Mouse (Mus musculus) hindbrain, postnatal 0 days (tissue): ENCODE measurements around the gene Prss42. TPM values are rescaled to one million over a fixed set of nuclear protein-coding genes. Genes with fewer than 3 reads are reported as not detected.

Experiments used
- ATAC-seq: fragments of 200-750 bp; cut with Nextera tagmentation; 2 replicates; pipeline ENCODE4 v1.8.0; 2017; ENCODE audit warnings: mild to moderate bottlenecking, moderate TSS enrichment, moderate library complexity
- DNase-seq: peaks from one replicate; pipeline ENCODE4 v3.0.0-alpha.2; 2015; ENCODE audit warnings: low spot score
- H3K27ac ChIP-seq: fragments of 300-500 bp; sonication (generic); 2 replicates; pipeline ENCODE4 v1.5.1; 2014; ENCODE audit warnings: mild to moderate bottlenecking
- H3K27me3 ChIP-seq: fragments of 300-500 bp; sonication (generic); 2 replicates; pipeline ENCODE4 v1.6.1; 2014; ENCODE audit warnings: low read length, mixed read lengths; ENCODE audit not compliant: insufficient read depth
- H3K36me3 ChIP-seq: fragments of 300-500 bp; sonication (generic); 2 replicates; pipeline ENCODE4 v1.6.1; 2014; ENCODE audit warnings: low read length, mixed read lengths; ENCODE audit not compliant: insufficient read depth
- H3K4me1 ChIP-seq: fragments of 300-500 bp; sonication (generic); 2 replicates; pipeline ENCODE4 v1.6.1; 2014; ENCODE audit warnings: antibody characterized with exemption, low read length, mixed read lengths; ENCODE audit not compliant: insufficient read depth
- H3K4me2 ChIP-seq: fragments of 300-500 bp; sonication (generic); 2 replicates; pipeline ENCODE4 v1.6.1; 2014; ENCODE audit warnings: low read depth, mild to moderate bottlenecking, low read length, moderate library complexity, mixed read lengths
- H3K4me3 ChIP-seq: fragments of 300-500 bp; sonication (generic); 2 replicates; pipeline ENCODE4 v1.5.1; 2014; ENCODE audit warnings: low read length
- H3K9ac ChIP-seq: fragments of 300-500 bp; sonication (generic); replicated peaks from 2 replicates; pipeline ENCODE4 v1.6.1; 2014; ENCODE audit warnings: mild to moderate bottlenecking, low read length, moderate library complexity, mixed read lengths
- H3K9me3 ChIP-seq: fragments of 300-500 bp; sonication (generic); 2 replicates; pipeline ENCODE4 v1.6.1; 2016; ENCODE audit warnings: low read length, mixed read lengths
- CTCF ChIP-seq: IDR thresholded peaks from 2 replicates; pipeline ENCODE4 v1.5.1; 2016; ENCODE audit warnings: antibody characterized with exemption, control low read depth, low read depth
- WGBS: fragments of 180-500 bp; shearing (Covaris S2); extraction: QIAGEN DNeasy Blood & Tissue Kit; methylation state at CpG from one replicate; pipeline ENCODE4 v1.1.7; 2014; 5-methylcytosine and 5-hydroxymethylcytosine counted together
- polyA plus RNA-seq: library from polyadenylated mRNA; unstranded; fragments of >200 nt; fragmentation: Nextera tagmentation; extraction: Ambion mirVana; gene quantifications from 2 replicates; pipeline ENCODE4 v1.2.1, GENCODE M21; 2015
- total RNA-seq: library from RNA; depleted of rRNA; stranded (reverse); fragments of >200 nt; gene quantifications from 2 replicates; pipeline ENCODE4 v1.2.3, GENCODE M21; 2014; rRNA removed

Prss42 gene
- not detected in 2 replicates for total RNA-seq
- polyA plus RNA-seq = not detected in 2 replicates

DNA sequence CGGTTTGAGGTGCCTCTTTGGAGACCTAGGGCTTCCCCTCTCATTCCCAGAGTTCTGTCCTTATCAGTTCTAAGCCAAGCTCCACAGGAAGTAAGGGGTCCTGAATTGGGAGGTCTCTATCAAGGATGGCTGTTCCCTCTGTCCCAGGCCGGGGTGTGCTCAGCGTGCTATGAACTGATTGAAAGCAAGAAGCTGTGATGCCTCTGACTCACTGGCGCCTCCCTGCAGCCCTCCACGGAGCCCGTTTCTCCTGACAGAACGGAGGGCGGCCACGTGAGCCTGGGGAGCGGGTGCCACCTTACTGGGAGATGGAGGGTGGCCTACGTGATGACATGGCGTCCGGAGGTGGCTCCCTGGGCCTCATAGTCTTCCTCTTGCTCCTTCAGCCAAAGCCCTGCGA lies at the start of gene Prss42:
Prss42 (plus strand) TSS at position 301 of the 400 bp plus-strand sequence.
- no peak within 1 kb of the TSS for H3K4me3 ChIP-seq
- no peaks in the 10 kb centered on the region for H3K4me1 ChIP-seq
- H3K9ac ChIP-seq = no peak within 1 kb of the TSS
- no peaks in the 10 kb centered on the region for H3K9me3 ChIP-seq
- DNase-seq (no peak), ATAC-seq (no peak)
- TF ChIP-seq CTCF = no peak
- H3K27me3 ChIP-seq = no peaks in the 10 kb centered on the region
- no peaks in the 10 kb centered on the region for H3K36me3 ChIP-seq
- 92% methylated on average over 14 of the region's 14 CpGs for WGBS
- H3K4me2 ChIP-seq = no peak within 1 kb of the TSS
- no peak within 1 kb of the TSS for H3K27ac ChIP-seq

DNA sequence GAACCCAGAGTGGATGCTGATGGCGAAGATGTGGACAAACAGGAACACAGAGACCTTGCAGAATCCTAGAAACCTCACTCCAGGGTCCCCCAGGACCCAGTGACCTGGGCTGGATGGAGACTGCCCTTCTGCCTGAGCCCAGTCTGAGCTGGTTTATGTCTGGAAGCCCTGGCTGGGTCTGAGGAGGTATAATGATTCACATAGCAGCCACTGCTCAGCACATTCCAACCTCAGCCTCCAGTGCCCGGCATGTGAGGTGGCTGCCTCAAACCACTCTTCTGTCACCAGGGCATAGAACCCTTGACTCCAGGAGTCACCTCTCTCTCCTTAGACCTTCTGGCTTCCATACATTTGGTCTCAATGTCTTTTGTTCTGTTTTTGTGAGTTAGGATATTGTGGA lies 49.5 kb upstream of the Prss42 start:
- Histone ChIP-seq H3K9ac (no peak overlapping the region), H3K4me1 (no peaks in the 10 kb centered on the region), H3K4me3 (no peak overlapping the region), H3K9me3 (no peaks in the 10 kb centered on the region), H3K36me3 (no peaks in the 10 kb centered on the region), H3K27me3 (no peaks in the 10 kb centered on the region), H3K4me2 (no peak overlapping the region), H3K27ac (no peak overlapping the region)
- DNase-seq (no peak), ATAC-seq (no peak)
- WGBS = 80% methylated on average over 2 of the region's 2 CpGs
- no peak for TF ChIP-seq CTCF

DNA sequence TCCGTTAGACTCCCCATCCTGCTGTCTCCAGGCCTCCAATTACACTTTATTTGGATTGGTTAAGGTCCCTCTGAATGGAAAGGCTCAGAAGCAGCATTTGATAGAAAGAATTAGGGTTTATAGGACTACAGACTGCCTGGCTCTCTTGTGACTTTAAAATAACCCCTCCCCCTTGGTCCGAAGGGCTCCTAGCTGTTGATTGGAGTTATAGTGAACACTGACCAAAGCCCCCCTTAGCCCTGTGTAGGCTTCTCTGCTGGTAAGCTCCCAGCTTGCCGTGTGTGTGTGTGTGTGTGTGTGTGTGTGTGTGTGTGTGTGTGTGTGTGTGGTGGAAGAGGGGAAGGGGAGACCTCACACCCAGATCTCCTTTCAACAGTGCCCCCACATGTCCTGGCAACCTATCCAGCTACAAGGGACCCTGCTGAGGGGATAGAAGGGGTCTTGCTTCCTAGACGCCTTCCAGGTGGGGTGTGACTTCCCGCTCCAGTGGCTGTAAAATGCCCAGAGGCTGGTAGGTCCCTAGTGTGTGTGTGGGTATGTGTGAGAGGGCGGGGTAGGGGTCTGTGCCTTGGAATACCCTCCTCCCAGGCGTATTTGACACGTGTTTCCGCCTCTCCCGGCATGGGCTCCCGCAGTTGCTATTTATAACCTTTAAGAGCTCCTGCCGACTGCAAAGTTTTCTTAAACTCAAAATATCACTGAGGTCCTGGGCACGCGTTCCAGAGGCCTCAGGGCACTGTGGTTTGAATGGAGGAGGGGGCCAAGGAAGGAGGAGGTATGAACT lies 47.4 kb upstream of the Prss42 start:
- 45% methylated on average over 14 of the region's 14 CpGs for WGBS
- H3K27ac ChIP-seq = no peak overlapping the region
- no peak overlapping the region for H3K4me2 ChIP-seq
- H3K9ac ChIP-seq = no peak overlapping the region
- no peak for DNase-seq
- ATAC-seq = no peak
- H3K9me3 ChIP-seq = no peaks in the 10 kb centered on the region
- H3K36me3 ChIP-seq = no peaks in the 10 kb centered on the region
- TF ChIP-seq CTCF = no peak
- no peaks in the 10 kb centered on the region for H3K4me1 ChIP-seq
- H3K4me3 ChIP-seq = no peak overlapping the region
- no peaks in the 10 kb centered on the region for H3K27me3 ChIP-seq

DNA sequence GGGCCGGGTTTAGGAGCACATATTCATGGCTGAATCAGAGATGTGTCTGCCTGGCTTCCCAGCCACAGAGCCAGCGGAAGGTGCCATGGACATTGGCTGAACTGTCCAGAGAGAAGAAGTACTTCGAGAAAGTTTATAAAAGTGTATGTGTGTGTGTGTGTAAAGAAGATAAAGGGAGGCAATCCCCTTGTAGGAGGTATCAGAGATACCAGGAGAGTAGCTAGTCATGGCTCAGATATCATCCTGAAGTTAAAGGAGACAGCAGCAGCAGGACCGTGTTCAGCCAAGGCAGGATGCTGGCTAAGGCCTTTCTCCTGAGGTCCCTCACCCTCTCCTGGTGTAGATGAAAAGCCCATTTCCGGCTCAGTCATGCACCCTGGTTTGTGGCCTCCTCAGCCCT lies 46.6 kb upstream of the Prss42 start:
- no peak for TF ChIP-seq CTCF
- no peaks in the 10 kb centered on the region for H3K27me3 ChIP-seq
- DNase-seq (no peak), ATAC-seq (no peak)
- H3K9ac ChIP-seq = no peak overlapping the region
- H3K36me3 ChIP-seq = no peaks in the 10 kb centered on the region
- H3K9me3 ChIP-seq = no peaks in the 10 kb centered on the region
- H3K4me2 ChIP-seq = no peak overlapping the region
- no peak overlapping the region for H3K27ac ChIP-seq
- H3K4me3 ChIP-seq = no peak overlapping the region
- H3K4me1 ChIP-seq = no peaks in the 10 kb centered on the region
- WGBS = 88% methylated on average over 5 of the region's 5 CpGs

DNA sequence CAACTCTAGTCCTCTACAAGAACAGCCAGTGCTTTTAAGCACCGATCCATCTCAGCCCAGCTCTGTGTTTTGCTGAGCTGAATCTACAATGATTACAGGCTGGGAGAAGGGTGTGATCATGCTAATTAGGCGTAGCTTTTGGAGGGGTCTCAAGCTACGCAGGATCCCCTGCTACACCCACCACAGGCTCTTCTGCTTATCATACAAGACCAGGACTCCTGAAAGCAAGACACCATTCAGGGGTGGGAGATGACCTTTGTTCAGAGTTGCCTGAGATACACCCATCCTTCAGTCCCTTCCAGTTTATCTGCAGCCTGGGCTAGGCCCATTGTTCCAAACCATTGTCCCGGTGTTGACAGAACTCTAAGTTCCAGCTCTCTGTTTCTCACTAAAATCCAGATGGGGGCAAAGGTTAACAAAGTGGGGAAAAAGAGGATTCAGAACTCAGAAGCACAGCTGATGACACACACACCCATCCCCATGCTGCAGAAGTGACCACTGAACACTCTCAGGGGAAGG lies 45.0 kb upstream of the Prss42 start:
- Histone ChIP-seq H3K4me3 (no peak overlapping the region), H3K27me3 (no peaks in the 10 kb centered on the region), H3K4me2 (no peak overlapping the region), H3K4me1 (no peaks in the 10 kb centered on the region), H3K9me3 (no peaks in the 10 kb centered on the region), H3K9ac (no peak overlapping the region), H3K36me3 (no peaks in the 10 kb centered on the region), H3K27ac (no peak overlapping the region)
- DNase-seq = no peak
- 69% methylated on average over 4 of the region's 4 CpGs for WGBS
- TF ChIP-seq CTCF = no peak
- no peak for ATAC-seq

DNA sequence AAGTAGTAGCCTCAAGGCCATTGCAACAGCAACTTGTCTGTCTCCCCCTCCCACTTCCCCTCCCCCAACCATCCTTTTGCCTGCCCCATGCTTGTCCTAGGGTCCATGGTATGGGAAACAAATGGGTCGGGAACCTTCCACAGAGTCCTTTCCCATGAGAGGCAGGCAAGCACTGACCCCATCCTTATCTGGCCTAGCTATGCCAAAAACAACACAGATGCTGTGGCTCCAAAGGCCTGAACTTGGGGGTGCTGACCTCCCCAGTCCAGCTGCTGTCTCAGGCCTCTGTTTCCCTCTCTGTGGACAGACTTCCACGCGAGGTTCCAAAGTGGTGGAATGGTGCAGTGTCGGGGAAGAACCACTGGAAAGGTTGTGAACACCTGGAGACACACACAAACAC lies 44.2 kb upstream of the Prss42 start:
- Histone ChIP-seq H3K9me3 (no peaks in the 10 kb centered on the region), H3K4me1 (0 out of 2 replicates have a peak, but pooled peaks cover 1% of the 10 kb centered on the region), H3K9ac (no peak overlapping the region), H3K4me2 (no peak overlapping the region), H3K27ac (no peak overlapping the region), H3K27me3 (no peaks in the 10 kb centered on the region), H3K4me3 (no peak overlapping the region), H3K36me3 (no peaks in the 10 kb centered on the region)
- DNase-seq = no peak
- WGBS = 88% methylated on average over 4 of the region's 4 CpGs
- TF ChIP-seq CTCF = no peak
- ATAC-seq = no peak

DNA sequence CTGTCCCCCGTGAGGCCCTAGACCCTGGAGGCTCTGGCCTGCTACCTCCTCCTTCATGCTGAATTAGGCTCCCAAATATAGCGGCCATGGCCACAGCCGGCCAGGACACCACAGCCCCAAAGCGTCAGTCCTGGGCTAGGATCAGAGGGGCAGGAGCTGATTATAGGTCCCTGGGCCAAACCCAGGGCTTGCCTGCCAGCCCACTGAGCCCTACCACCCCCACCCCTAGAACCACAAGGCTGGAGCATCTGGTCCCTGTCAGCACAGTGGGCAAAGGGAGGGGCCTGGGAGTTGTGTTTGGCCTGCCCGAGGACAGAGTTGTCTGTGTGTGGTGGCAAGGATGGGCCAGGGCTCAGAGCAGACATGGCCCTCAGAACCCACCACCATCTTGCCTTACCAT lies 40.1 kb upstream of the Prss42 start:
- no peak overlapping the region for H3K4me3 ChIP-seq
- H3K9me3 ChIP-seq = no peaks in the 10 kb centered on the region
- H3K27me3 ChIP-seq = no peaks in the 10 kb centered on the region
- H3K9ac ChIP-seq = no peak overlapping the region
- H3K4me2 ChIP-seq = no peak overlapping the region
- no peaks in the 10 kb centered on the region for H3K36me3 ChIP-seq
- WGBS = 78% methylated on average over 5 of the region's 5 CpGs
- no peak for TF ChIP-seq CTCF
- 0 out of 2 replicates have a peak, but pooled peaks cover 3% of the 10 kb centered on the region for H3K4me1 ChIP-seq
- ATAC-seq (no peak), DNase-seq (no peak)
- no peak overlapping the region for H3K27ac ChIP-seq
